Mouse (Mus musculus): Measurements from ENCODE around the gene Zmiz1. TPM values are rescaled to one million over a fixed set of nuclear protein-coding genes. Genes with fewer than 3 reads are reported as not detected.

Zmiz1 gene
- polyA plus RNA-seq, 1 experiment from 2014 or later = 70.0 TPM

GRCm38 (mm10) chr14:25484049-25484448 is 25.1 kb downstream of the Zmiz1 start:
- H3K4me2 ChIP-seq (replicated peaks) = no peak overlapping the region
- peaks cover 87% of the 10 kb centered on the region for H3K4me1 ChIP-seq (replicated peaks; ENCODE audit: control insufficient read depth, insufficient read depth, low read length)
- H3K27me3 ChIP-seq (ENCODE audit: control insufficient read depth, insufficient read depth, low read length) = no peaks in the 10 kb centered on the region
- H3K36me3 ChIP-seq (replicated peaks; ENCODE audit: control insufficient read depth, insufficient read depth) = no peaks in the 10 kb centered on the region
- H3K27ac ChIP-seq = no peak overlapping the region
- no peak overlapping the region for H3K9ac ChIP-seq
- ATAC-seq (ENCODE audit: low FRiP score) (no peak), DNase-seq (ENCODE audit: low spot score) (no peak)
- H3K4me3 ChIP-seq (replicated peaks; ENCODE audit: low read length) = no peak overlapping the region
- H3K9me3 ChIP-seq (ENCODE audit: control insufficient read depth, low read length) = no peaks in the 10 kb centered on the region
- WGBS = 29% methylated on average over 5 of the region's 5 CpGs

DNA sequence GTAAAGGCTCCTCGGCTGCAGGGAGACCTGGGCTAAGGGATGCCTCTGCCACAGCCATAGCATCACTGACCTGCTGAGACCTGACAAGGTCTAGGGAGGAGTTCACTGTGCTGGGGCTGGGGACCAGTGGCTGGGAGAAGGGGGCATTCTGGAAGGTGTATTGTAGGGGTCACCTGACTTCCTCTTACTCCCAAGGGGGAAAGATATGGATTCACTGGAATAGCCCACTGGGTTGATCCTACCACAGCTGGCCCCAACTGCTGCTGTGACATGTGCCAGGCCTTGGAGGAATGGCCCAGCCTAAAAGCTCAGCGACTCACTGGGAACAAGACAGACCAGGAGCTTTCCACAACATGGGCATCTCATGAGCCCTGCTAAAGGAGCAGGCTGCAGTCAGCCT is 27.2 kb downstream of the Zmiz1 start:
- Histone ChIP-seq H3K4me3 (replicated peaks; ENCODE audit: low read length) (no peak overlapping the region), H3K9me3 (ENCODE audit: control insufficient read depth, low read length) (no peaks in the 10 kb centered on the region), H3K4me2 (replicated peaks) (no peak overlapping the region), H3K27ac (no peak overlapping the region), H3K27me3 (ENCODE audit: control insufficient read depth, insufficient read depth, low read length) (no peaks in the 10 kb centered on the region), H3K4me1 (replicated peaks; ENCODE audit: control insufficient read depth, insufficient read depth, low read length) (peaks cover 79% of the 10 kb centered on the region), H3K36me3 (replicated peaks; ENCODE audit: control insufficient read depth, insufficient read depth) (no peaks in the 10 kb centered on the region), H3K9ac (peak overlapping the region; percentile 14; the same call in 1 of the 2 replicates)
- WGBS = 80% methylated on average over 2 of the region's 2 CpGs
- no peak for DNase-seq (ENCODE audit: low spot score)
- no peak for ATAC-seq (ENCODE audit: low FRiP score)

- no peaks in the 10 kb centered on the region for H3K36me3 ChIP-seq (replicated peaks; ENCODE audit: control insufficient read depth, insufficient read depth)
- H3K9me3 ChIP-seq (ENCODE audit: control insufficient read depth, low read length) = no peaks in the 10 kb centered on the region
- H3K4me2 ChIP-seq (replicated peaks) = no peak overlapping the region
- no peak overlapping the region for H3K27ac ChIP-seq
- no peak for ATAC-seq (ENCODE audit: low FRiP score)
- 72% methylated on average over 9 of the region's 9 CpGs for WGBS
- no peak overlapping the region; the same call in 1 of the 2 replicates for H3K9ac ChIP-seq
- peaks cover 79% of the 10 kb centered on the region for H3K4me1 ChIP-seq (replicated peaks; ENCODE audit: control insufficient read depth, insufficient read depth, low read length)
- no peaks in the 10 kb centered on the region for H3K27me3 ChIP-seq (ENCODE audit: control insufficient read depth, insufficient read depth, low read length)
- no peak overlapping the region for H3K4me3 ChIP-seq (replicated peaks; ENCODE audit: low read length)
- no peak for DNase-seq (ENCODE audit: low spot score)
Measured at GRCm38 (mm10) chr14:25486742-25487469, 27.9 kb downstream of the Zmiz1 start.

DNA sequence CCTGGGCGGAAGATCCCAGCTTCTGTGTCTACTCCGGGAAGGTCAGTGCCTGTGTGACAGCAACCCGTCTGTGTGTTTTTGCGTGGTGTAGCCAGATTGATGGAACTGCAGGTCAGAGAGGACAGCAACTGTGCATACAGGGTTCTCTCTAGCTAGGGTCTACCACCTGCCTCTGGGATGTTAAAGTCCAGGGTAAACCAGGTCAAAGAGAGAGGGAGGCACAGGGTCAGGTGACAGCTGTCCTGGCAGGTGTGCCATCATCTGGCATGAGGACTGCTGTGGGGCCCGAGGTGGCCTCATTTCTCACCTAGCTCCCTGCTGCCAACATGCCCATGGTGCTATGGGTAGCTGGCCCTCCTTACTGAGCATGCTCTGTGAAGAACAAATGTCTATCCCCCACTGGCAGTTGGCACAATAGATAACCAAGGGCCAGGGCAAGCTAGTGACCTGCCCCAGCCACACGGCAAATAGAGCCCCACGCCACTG is 28.5 kb downstream of the Zmiz1 start:
- H3K27ac ChIP-seq = no peak overlapping the region
- DNase-seq (ENCODE audit: low spot score) (no peak), ATAC-seq (ENCODE audit: low FRiP score) (no peak)
- 69% methylated on average over 7 of the region's 7 CpGs for WGBS
- no peaks in the 10 kb centered on the region for H3K27me3 ChIP-seq (ENCODE audit: control insufficient read depth, insufficient read depth, low read length)
- H3K9ac ChIP-seq = no peak overlapping the region
- no peaks in the 10 kb centered on the region for H3K36me3 ChIP-seq (replicated peaks; ENCODE audit: control insufficient read depth, insufficient read depth)
- H3K4me2 ChIP-seq (replicated peaks) = no peak overlapping the region
- H3K4me1 ChIP-seq (replicated peaks; ENCODE audit: control insufficient read depth, insufficient read depth, low read length) = peaks cover 80% of the 10 kb centered on the region
- no peaks in the 10 kb centered on the region for H3K9me3 ChIP-seq (ENCODE audit: control insufficient read depth, low read length)
- no peak overlapping the region for H3K4me3 ChIP-seq (replicated peaks; ENCODE audit: low read length)

DNA sequence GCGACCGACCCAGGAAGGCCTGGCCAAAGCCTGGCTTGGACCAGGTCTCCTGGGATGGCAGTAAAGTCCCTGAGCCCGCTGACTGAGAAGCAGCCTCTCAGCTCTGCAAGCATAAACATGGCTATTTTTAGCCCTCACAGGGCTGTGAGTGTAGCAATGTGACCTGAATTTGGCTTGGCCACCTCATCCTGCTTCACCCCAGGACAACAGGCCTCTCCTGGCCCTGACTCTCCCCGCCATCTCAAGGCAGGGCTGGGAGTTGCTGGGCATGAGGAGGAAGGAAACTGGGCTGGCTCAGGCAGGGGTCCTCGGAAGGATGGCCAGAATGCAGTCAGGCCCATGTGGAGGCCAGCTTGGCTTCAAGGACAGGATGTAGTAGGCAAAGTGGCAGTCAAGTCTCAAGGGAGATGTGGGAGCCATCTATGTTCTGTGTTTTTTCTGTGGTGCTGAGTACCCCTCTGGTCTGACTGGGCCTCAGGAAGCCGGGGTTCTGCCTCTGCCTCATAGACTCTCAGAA is 29.2 kb downstream of the Zmiz1 start:
- DNase-seq (ENCODE audit: low spot score) (no peak), ATAC-seq (ENCODE audit: low FRiP score) (no peak)
- H3K27me3 ChIP-seq (ENCODE audit: control insufficient read depth, insufficient read depth, low read length) = no peaks in the 10 kb centered on the region
- H3K4me1 ChIP-seq (replicated peaks; ENCODE audit: control insufficient read depth, insufficient read depth, low read length) = peaks cover 80% of the 10 kb centered on the region
- no peak overlapping the region for H3K27ac ChIP-seq
- WGBS = 75% methylated on average over 6 of the region's 6 CpGs
- no peaks in the 10 kb centered on the region for H3K9me3 ChIP-seq (ENCODE audit: control insufficient read depth, low read length)
- no peaks in the 10 kb centered on the region for H3K36me3 ChIP-seq (replicated peaks; ENCODE audit: control insufficient read depth, insufficient read depth)
- H3K4me2 ChIP-seq (replicated peaks) = no peak overlapping the region
- H3K4me3 ChIP-seq (replicated peaks; ENCODE audit: low read length) = no peak overlapping the region
- no peak overlapping the region for H3K9ac ChIP-seq

- no peak overlapping the region for H3K27ac ChIP-seq
- peaks cover 82% of the 10 kb centered on the region for H3K4me1 ChIP-seq (replicated peaks; ENCODE audit: control insufficient read depth, insufficient read depth, low read length)
- no peak overlapping the region for H3K4me2 ChIP-seq (replicated peaks)
- no peak overlapping the region for H3K4me3 ChIP-seq (replicated peaks; ENCODE audit: low read length)
- WGBS = 73% methylated on average over 6 of the region's 6 CpGs
- H3K36me3 ChIP-seq (replicated peaks; ENCODE audit: control insufficient read depth, insufficient read depth) = no peaks in the 10 kb centered on the region
- no peaks in the 10 kb centered on the region for H3K9me3 ChIP-seq (ENCODE audit: control insufficient read depth, low read length)
- DNase-seq (ENCODE audit: low spot score) (no peak), ATAC-seq (ENCODE audit: low FRiP score) (no peak)
- H3K9ac ChIP-seq = no peak overlapping the region
- H3K27me3 ChIP-seq (ENCODE audit: control insufficient read depth, insufficient read depth, low read length) = no peaks in the 10 kb centered on the region
Measured at GRCm38 (mm10) chr14:25489336-25490078, 30.5 kb downstream of the Zmiz1 start.

GRCm38 (mm10) chr14:25491961-25492360 is 33.0 kb downstream of the Zmiz1 start:
- Histone ChIP-seq H3K9ac (no peak overlapping the region), H3K27me3 (ENCODE audit: control insufficient read depth, insufficient read depth, low read length) (no peaks in the 10 kb centered on the region)

GRCm38 (mm10) chr14:25492567-25493279 is 33.7 kb downstream of the Zmiz1 start:
- Histone ChIP-seq H3K4me1 (replicated peaks; ENCODE audit: control insufficient read depth, insufficient read depth, low read length) (peaks cover 88% of the 10 kb centered on the region), H3K4me3 (replicated peaks; ENCODE audit: low read length) (no peak overlapping the region), H3K4me2 (replicated peaks) (0 out of 2 replicates have a peak overlapping the region, but pooled peaks have one; percentile 21), H3K9ac (peak overlapping the region; percentile 46), H3K9me3 (ENCODE audit: control insufficient read depth, low read length) (no peaks in the 10 kb centered on the region), H3K27me3 (ENCODE audit: control insufficient read depth, insufficient read depth, low read length) (no peaks in the 10 kb centered on the region), H3K36me3 (replicated peaks; ENCODE audit: control insufficient read depth, insufficient read depth) (no peaks in the 10 kb centered on the region), H3K27ac (peak overlapping the region; percentile 87)
- ATAC-seq (ENCODE audit: low FRiP score) = peak; percentile 15; the same call in 1 of the 2 replicates
- 65% methylated on average over 11 of the region's 11 CpGs for WGBS
- DNase-seq (ENCODE audit: low spot score) = no peak

More at GRCm38 (mm10) chr14:25491961-25492360, 33.0 kb downstream of the Zmiz1 start:
- ATAC-seq (ENCODE audit: low FRiP score) (no peak), DNase-seq (ENCODE audit: low spot score) (no peak)
- peaks cover 88% of the 10 kb centered on the region for H3K4me1 ChIP-seq (replicated peaks; ENCODE audit: control insufficient read depth, insufficient read depth, low read length)
- no peaks in the 10 kb centered on the region for H3K36me3 ChIP-seq (replicated peaks; ENCODE audit: control insufficient read depth, insufficient read depth)
- WGBS = 64% methylated on average over 5 of the region's 5 CpGs
- no peaks in the 10 kb centered on the region for H3K9me3 ChIP-seq (ENCODE audit: control insufficient read depth, low read length)
- no peak overlapping the region for H3K4me2 ChIP-seq (replicated peaks)
- no peak overlapping the region for H3K4me3 ChIP-seq (replicated peaks; ENCODE audit: low read length)
- peak overlapping the region; percentile 87; the same call in 1 of the 2 replicates for H3K27ac ChIP-seq
